In genomic region chr5:36465889-36466288, GRCm38 (mm10) we compare ENCODE assay signal across 8 mouse cellular contexts. TPM values are rescaled to one million over a fixed set of nuclear protein-coding genes. Genes with fewer than 3 reads are reported as not detected.
A peak's percentile ranks its signal among the peaks of the same experiment; 100 is the strongest.
DNase-seq lines count a peak whose midpoint lies in the region; ATAC-seq and TF ChIP-seq lines count a peak whose summit lies in the region.

No protein-coding gene starts in this region.

- H3K9me3 ChIP-seq in lung, embryonic 14.5 days (ENCODE audit: low read depth, low read length), result no peaks in the 10 kb centered on the region
- no peaks in the 10 kb centered on the region for H3K9me3 ChIP-seq in embryonic facial prominence, embryonic 14.5 days (ENCODE audit: control insufficient read depth, low read length)
- no peaks in the 10 kb centered on the region for H3K9me3 ChIP-seq in intestine, postnatal 0 days (ENCODE audit: control insufficient read depth)
- H3K9me3 ChIP-seq in neural tube, embryonic 15.5 days (replicated peaks), result no peaks in the 10 kb centered on the region

- peak overlapping the region; percentile 86 for H3K9ac ChIP-seq in lung, embryonic 14.5 days
- H3K9ac ChIP-seq in embryonic facial prominence, embryonic 14.5 days (ENCODE audit: low read depth, low read length), result peak overlapping the region; percentile 78
- peak overlapping the region; percentile 87; the same call in 1 of the 2 replicates for H3K9ac ChIP-seq in intestine, postnatal 0 days (ENCODE audit: low read depth, low read length)
- peak overlapping the region; percentile 92 for H3K9ac ChIP-seq in neural tube, embryonic 15.5 days (replicated peaks)

- H3K4me2 ChIP-seq in lung, embryonic 14.5 days, result peak overlapping the region; percentile 98
- peak overlapping the region; percentile 93 for H3K4me2 ChIP-seq in embryonic facial prominence, embryonic 14.5 days (ENCODE audit: low read depth, low read length)
- peak overlapping the region; percentile 89 for H3K4me2 ChIP-seq in intestine, postnatal 0 days (replicated peaks; ENCODE audit: low read depth)
- H3K4me2 ChIP-seq in neural tube, embryonic 15.5 days, result peak overlapping the region; percentile 99

- no peaks in the 10 kb centered on the region for H3K27me3 ChIP-seq in lung, embryonic 14.5 days (ENCODE audit: insufficient read depth, low read length)
- no peaks in the 10 kb centered on the region for H3K27me3 ChIP-seq in embryonic facial prominence, embryonic 14.5 days (replicated peaks; ENCODE audit: control insufficient read depth, insufficient read depth, low read length)
- no peaks in the 10 kb centered on the region for H3K27me3 ChIP-seq in intestine, postnatal 0 days (replicated peaks; ENCODE audit: control insufficient read depth, insufficient read depth, low read length)
- no peaks in the 10 kb centered on the region for H3K27me3 ChIP-seq in neural tube, embryonic 15.5 days (replicated peaks)

- ATAC-seq in lung, embryonic 14.5 days (ENCODE audit: insufficient read depth), result no peak
- no peak for ATAC-seq in embryonic facial prominence, embryonic 14.5 days (ENCODE audit: low read depth)
- no peak for ATAC-seq in intestine, postnatal 0 days
- no peak for ATAC-seq in neural tube, embryonic 15.5 days (ENCODE audit: low FRiP score)

- peaks cover 6% of the 10 kb centered on the region; the same call in 1 of the 2 replicates for H3K4me1 ChIP-seq in lung, embryonic 14.5 days (ENCODE audit: insufficient read depth)
- H3K4me1 ChIP-seq in embryonic facial prominence, embryonic 14.5 days (ENCODE audit: control insufficient read depth, insufficient read depth, low read length), result peaks cover 9% of the 10 kb centered on the region
- peaks cover 4% of the 10 kb centered on the region for H3K4me1 ChIP-seq in intestine, postnatal 0 days (replicated peaks; ENCODE audit: control insufficient read depth, insufficient read depth, low read length)
- peaks cover 30% of the 10 kb centered on the region for H3K4me1 ChIP-seq in neural tube, embryonic 15.5 days

- 0 out of 2 replicates have a peak overlapping the region, but pooled peaks have one; percentile 54 for H3K27ac ChIP-seq in lung, embryonic 14.5 days (ENCODE audit: low read depth)
- H3K27ac ChIP-seq in embryonic facial prominence, embryonic 14.5 days (replicated peaks; ENCODE audit: low read depth, low read length), result no peak overlapping the region
- peak overlapping the region; percentile 85; the same call in 1 of the 2 replicates for H3K27ac ChIP-seq in intestine, postnatal 0 days (ENCODE audit: low read depth, low read length)
- H3K27ac ChIP-seq in neural tube, embryonic 15.5 days (replicated peaks), result no peak overlapping the region

- 23% methylated on average over 8 of the region's 8 CpGs for WGBS in lung, embryonic 14.5 days
- 27% methylated on average over 8 of the region's 8 CpGs for WGBS in embryonic facial prominence, embryonic 14.5 days
- 17% methylated on average over 8 of the region's 8 CpGs for WGBS in intestine, postnatal 0 days
- 35% methylated on average over 8 of the region's 8 CpGs for whole genome bisulfite sequencing in neural tube, embryonic 15.5 days

- no peak for TF ChIP-seq CTCF in lung, embryonic 14.5 days (IDR thresholded peaks at IDR 0.05; ENCODE audit: low read depth)
- TF ChIP-seq CTCF in intestine, postnatal 0 days (IDR thresholded peaks at IDR 0.05; ENCODE audit: low read depth), result no peak

- peak; percentile 13 for DNase-seq in lung, embryonic 14.5 days
- DNase-seq in lung, postnatal 25 days (ENCODE audit: low spot score), result no peak
- DNase-seq in embryonic facial prominence, embryonic 14.5 days (ENCODE audit: low spot score), result no peak
- no peak for DNase-seq in frontal cortex, postnatal 36 days (ENCODE audit: low spot score in 2 of 2)
- DNase-seq in layer of hippocampus, adult 9-10 months (ENCODE audit: low spot score), result no peak
- no peak for DNase-seq in frontal cortex, postnatal 10 days (ENCODE audit: low spot score in 2 of 2)

- peaks cover 22% of the 10 kb centered on the region for H3K36me3 ChIP-seq in lung, embryonic 14.5 days (ENCODE audit: insufficient read depth)
- peaks cover 18% of the 10 kb centered on the region for H3K36me3 ChIP-seq in embryonic facial prominence, embryonic 14.5 days (ENCODE audit: control insufficient read depth, insufficient read depth, low read length)
- peaks cover 30% of the 10 kb centered on the region for H3K36me3 ChIP-seq in intestine, postnatal 0 days (ENCODE audit: control insufficient read depth, insufficient read depth)
- peaks cover 23% of the 10 kb centered on the region for H3K36me3 ChIP-seq in neural tube, embryonic 15.5 days

- H3K4me3 ChIP-seq in lung, embryonic 14.5 days (ENCODE audit: low read depth, low read length), result peak overlapping the region; percentile 97
- peak overlapping the region; percentile 68 for H3K4me3 ChIP-seq in embryonic facial prominence, embryonic 14.5 days (ENCODE audit: low read depth, low read length)
- H3K4me3 ChIP-seq in intestine, postnatal 0 days (ENCODE audit: low read depth, low read length), result peak overlapping the region; percentile 95
- peak overlapping the region; percentile 98 for H3K4me3 ChIP-seq in neural tube, embryonic 15.5 days (replicated peaks)

RNA-seq across cellular contexts. Expression of gene Grpel1, which starts 1.1 kb away (rescaled TPM):
- 53.1 and 53.2 TPM in 2 replicates for polyA plus RNA-seq in lung, embryonic 14.5 days (2014; fragmentation: Nextera tagmentation; extraction: Ambion mirVana)
- 49.0 and 52.7 TPM in 2 replicates for polyA plus RNA-seq in embryonic facial prominence, embryonic 14.5 days (2014; fragmentation: Nextera tagmentation; extraction: Ambion mirVana)
- 46.6 and 48.8 TPM in 2 replicates for polyA plus RNA-seq in intestine, postnatal 0 days (2015; fragmentation: Nextera tagmentation; extraction: Ambion mirVana)
- 42.8 and 47.1 TPM in 2 replicates for polyA plus RNA-seq in neural tube, embryonic 15.5 days (2015; fragmentation: Nextera tagmentation; extraction: Ambion mirVana)

RNA-seq across cellular contexts. Expression of gene Tada2b, which starts 18.2 kb away (rescaled TPM):
- polyA plus RNA-seq in lung, embryonic 14.5 days (2014; fragmentation: Nextera tagmentation; extraction: Ambion mirVana), result 2.7 and 3.5 TPM in 2 replicates
- polyA plus RNA-seq in embryonic facial prominence, embryonic 14.5 days (2014; fragmentation: Nextera tagmentation; extraction: Ambion mirVana), result 4.0 and 4.2 TPM in 2 replicates
- polyA plus RNA-seq in intestine, postnatal 0 days (2015; fragmentation: Nextera tagmentation; extraction: Ambion mirVana), result 2.0 and 2.3 TPM in 2 replicates
- polyA plus RNA-seq in neural tube, embryonic 15.5 days (2015; fragmentation: Nextera tagmentation; extraction: Ambion mirVana), result 2.8 and 2.9 TPM in 2 replicates

RNA-seq across cellular contexts. Expression of gene Ccdc96, which starts 18.5 kb away (rescaled TPM):
- polyA plus RNA-seq in lung, embryonic 14.5 days (2014; fragmentation: Nextera tagmentation; extraction: Ambion mirVana), result 0.28 and 0.54 TPM in 2 replicates
- 0.88 and 1.7 TPM in 2 replicates for polyA plus RNA-seq in embryonic facial prominence, embryonic 14.5 days (2014; fragmentation: Nextera tagmentation; extraction: Ambion mirVana)
- polyA plus RNA-seq in intestine, postnatal 0 days (2015; fragmentation: Nextera tagmentation; extraction: Ambion mirVana), result 0.20 and 0.22 TPM in 2 replicates
- polyA plus RNA-seq in neural tube, embryonic 15.5 days (2015; fragmentation: Nextera tagmentation; extraction: Ambion mirVana), result 2.1 and 3.0 TPM in 2 replicates

Comparison
In these comparisons a context has a peak if more than half of its experiments do, and no peak if none do; other contexts are left out.
1. H3K27ac ChIP-seq: peak in lung, embryonic 14.5 days (single experiment) and intestine, postnatal 0 days (single experiment); none in embryonic facial prominence, embryonic 14.5 days (single experiment) and neural tube, embryonic 15.5 days (single experiment).
2. Peak in every context shown above with its lines, with median percentiles within 50 percentile points of each other: H3K4me2 ChIP-seq, H3K4me3 ChIP-seq and H3K9ac ChIP-seq.